Mouse (Mus musculus) erythroid progenitor cell, adult 5-6 weeks (primary cell): ENCODE data around the gene Mprip. TPM values are rescaled to one million over a fixed set of nuclear protein-coding genes. Genes with fewer than 3 reads are reported as not detected.

Experiments used
- ATAC-seq: replicated peaks from 2 replicates; pipeline ENCODE4 v1.8.0; 2016; ENCODE audit warnings: moderate number of reproducible peaks, mild to moderate bottlenecking, moderate TSS enrichment, inconsistent platforms; ENCODE audit not compliant: poor library complexity, low FRiP score, severe bottlenecking
- total RNA-seq, 2 experiments: library from RNA; stranded (forward) in 1 of 2; stranded (reverse) in 1 of 2; fragments of 150-400 nt in 1 of 2; fragments of 186-747, 209-891 nt in 1 of 2; gene quantifications; 2 replicates each; pipeline versions ENCODE4 v1.2.3 to v1.2.4; 2015 to 2017; ENCODE audit warnings: low replicate concordance in 2 of 2

The Mprip gene
- total RNA-seq, 2 experiments from 2014 or later: 20.7 to 21.4 TPM

DNA sequence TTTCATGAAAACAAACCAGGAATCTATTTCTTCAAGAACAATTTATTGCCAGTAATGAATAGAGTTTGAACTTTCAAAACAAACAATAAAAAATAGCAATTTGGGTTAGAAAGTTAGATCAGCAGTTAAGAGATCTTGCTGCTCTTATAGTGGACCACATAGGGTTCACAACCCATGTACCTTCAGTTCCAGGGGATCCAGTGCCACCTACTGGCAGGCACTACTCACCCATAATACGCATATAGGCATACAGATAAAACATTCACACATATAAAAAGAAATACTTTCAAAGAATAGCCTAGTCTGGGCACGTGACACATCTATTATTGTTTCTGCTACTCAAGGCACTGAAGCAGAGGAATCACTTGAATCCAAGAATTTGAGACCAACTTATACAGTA is 85.5 kb downstream of the Mprip start:
- no peak for ATAC-seq

DNA sequence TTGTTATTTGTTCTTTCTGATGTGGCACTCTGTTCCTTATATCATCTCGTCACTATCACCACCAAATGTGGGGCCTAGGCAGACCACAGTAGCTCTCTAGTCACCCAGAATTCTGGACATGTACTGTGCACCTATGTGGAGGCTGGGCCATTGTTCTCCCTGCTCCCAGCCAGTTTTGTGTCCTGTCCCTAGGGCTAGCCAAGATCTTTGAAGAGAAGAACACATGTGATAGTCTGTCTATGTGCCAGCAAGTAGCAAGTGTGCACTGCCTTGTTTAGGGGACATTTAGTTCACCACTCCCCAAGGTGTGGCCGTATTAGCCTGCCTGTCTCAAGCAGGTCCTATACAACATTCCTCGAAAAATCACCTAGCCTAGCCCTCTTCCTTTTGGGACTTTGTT is 87.9 kb downstream of the Mprip start:
- ATAC-seq: no peak

- no peak for ATAC-seq
Measured at GRCm38 (mm10) chr11:59754504-59754903, 93.4 kb downstream of the Mprip start.

- ATAC-seq: no peak
Measured at GRCm38 (mm10) chr11:59756351-59756750, 95.2 kb downstream of the Mprip start.

- no peak for ATAC-seq
Measured at GRCm38 (mm10) chr11:59758191-59758985, 97.3 kb downstream of the Mprip start.

DNA sequence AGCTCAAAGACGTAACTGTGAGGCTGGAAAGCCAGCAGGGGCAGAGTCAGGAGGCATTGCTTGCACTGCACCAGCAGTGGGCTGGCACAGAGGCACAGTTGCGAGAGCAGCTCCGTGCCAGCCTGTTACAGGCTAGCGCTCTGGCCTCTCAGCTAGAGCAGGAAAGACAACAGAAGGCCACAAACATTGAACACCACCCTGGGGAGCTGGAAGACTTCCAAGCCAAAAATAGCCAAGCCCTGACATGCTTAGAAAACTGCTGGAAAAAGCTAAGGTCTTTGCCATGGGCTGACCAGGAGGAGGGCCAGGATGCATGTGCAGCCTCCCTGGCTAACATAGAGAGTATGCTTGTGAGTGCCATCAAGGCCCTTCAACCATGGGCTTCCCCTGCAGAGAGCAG is 98.1 kb downstream of the Mprip start:
- ATAC-seq: no peak

DNA sequence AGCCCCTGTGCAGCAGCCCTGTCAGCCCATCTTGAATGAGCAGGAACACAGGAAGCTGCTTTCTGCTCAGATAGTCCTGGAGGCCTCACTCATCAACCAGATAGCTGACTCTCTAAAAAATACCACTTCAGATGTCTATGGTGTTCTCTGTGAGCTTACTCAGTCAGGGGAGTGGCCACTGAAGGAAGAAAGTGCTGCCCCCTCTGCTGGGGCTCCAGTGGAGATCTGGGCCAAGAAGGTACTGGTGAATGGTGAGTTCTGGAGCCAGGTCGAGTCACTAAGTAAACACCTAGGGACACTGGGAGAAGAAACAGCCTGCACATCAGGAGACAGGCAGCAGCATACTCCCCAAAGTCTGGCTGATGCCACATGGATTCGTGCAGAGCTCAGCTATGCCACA is 98.5 kb downstream of the Mprip start:
- no peak for ATAC-seq

- no peak for ATAC-seq
Measured at GRCm38 (mm10) chr11:59760796-59761195, 99.7 kb downstream of the Mprip start.

- ATAC-seq: no peak
Measured at GRCm38 (mm10) chr11:59769307-59769706, 108.2 kb downstream of the Mprip start.

DNA sequence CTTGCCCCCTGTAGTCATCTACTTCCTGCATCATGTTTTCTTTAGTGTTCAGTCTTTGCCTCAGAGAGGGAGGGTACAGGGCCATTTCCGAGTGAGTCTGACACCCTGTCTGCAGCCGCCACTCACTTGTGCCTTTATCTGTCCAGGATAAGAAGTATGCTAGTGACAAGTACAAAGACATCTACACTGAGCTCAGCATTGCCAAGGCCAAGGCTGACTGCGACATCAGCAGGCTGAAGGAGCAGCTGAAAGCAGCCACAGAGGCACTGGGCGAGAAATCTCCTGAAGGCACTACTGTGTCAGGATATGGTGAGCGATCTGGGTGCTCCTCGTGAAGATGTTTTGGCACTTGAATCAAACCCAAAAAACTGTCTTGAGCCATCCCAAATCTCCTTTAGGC is 108.6 kb downstream of the Mprip start:
- ATAC-seq: no peak

- no peak for ATAC-seq
Measured at GRCm38 (mm10) chr11:59770753-59771152, 109.6 kb downstream of the Mprip start.

- ATAC-seq: no peak
Measured at GRCm38 (mm10) chr11:59772291-59772690, 111.2 kb downstream of the Mprip start.

GRCm38 (mm10) chr11:59772902-59773301 is 111.8 kb downstream of the Mprip start:
- ATAC-seq: no peak

DNA sequence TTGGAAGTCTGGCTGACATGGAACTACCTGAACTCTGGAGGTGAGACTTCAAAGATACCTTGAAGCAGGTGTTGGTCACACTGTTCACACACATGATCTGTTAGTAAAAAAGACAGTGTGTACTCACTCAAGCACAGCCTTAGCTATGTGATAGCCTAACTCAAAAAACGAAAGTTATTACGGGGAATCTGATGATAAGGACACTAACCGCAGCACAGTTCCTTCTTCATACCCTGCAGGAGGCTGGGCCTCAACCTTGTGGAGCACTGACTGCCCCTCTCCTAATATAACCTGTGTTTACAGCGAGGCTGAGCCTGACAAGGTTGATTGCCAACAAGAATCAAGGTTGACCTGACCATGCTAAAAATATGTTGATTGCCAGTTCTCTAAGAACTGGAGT is 113.4 kb downstream of the Mprip start:
- ATAC-seq: no peak

GRCm38 (mm10) chr11:59775435-59776148 is 114.5 kb downstream of the Mprip start:
- ATAC-seq: no peak

DNA sequence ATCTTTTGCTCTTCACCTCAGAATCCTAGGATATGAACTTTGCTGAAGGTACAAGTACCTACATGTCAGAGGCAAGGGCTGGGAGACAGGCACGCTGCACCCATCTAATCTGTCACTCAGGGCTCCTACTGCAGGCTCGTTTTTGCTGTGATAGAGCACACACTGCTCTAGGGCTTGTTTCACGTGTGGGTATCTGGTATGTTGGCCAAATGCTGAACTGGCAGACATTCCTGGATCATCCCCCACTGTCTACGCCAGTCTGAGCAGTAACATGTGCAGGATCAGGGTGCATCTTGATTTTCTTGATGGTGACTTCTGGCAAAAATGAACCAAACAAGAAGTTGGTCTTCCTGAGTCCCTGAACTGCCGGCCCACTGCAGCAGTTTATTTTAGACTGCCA is 116.2 kb downstream of the Mprip start:
- ATAC-seq: no peak

- ATAC-seq: peak; percentile 86
Measured at GRCm38 (mm10) chr11:59778181-59778873, 117.2 kb downstream of the Mprip start.

DNA sequence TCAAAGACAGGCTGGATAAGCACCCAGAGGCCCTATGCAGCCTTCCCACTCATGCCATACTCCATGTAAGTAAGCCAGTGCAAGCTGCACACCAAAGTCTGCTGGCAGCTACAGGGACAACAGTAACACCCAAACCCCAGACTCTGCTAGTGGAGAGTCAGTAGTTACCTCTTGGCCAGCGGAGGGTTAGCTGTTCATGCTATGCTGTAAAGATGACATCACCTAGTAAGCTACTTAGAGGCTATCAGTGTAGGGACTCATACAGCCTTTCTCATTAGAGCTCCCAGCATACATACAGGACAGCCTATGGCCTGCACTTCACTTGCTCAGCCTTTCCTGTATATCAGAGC is 117.7 kb downstream of the Mprip start:
- ATAC-seq: peak; percentile 4; the same call in 1 of the 2 replicates

- ATAC-seq: no peak
Measured at GRCm38 (mm10) chr11:59779406-59779805, 118.3 kb downstream of the Mprip start.

DNA sequence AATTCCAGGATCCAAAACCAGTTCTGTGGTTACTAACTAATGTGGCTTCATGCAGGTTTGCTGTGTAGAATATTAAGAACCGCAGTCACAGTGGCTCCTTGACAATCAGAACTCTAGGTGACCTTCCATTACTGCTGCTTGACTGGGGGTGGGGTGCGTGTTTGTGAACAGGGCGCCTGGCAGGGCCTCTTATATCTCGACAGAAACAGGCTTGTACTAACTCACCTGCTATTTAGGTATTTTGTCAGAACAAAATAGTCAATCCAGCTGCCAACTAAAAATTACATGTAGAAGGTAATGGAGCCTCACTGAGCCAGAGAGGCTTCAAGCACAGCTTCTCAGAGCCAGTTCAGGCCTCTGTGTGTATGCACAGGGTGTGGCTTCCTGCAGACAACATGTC is 119.1 kb downstream of the Mprip start:
- ATAC-seq: no peak

DNA sequence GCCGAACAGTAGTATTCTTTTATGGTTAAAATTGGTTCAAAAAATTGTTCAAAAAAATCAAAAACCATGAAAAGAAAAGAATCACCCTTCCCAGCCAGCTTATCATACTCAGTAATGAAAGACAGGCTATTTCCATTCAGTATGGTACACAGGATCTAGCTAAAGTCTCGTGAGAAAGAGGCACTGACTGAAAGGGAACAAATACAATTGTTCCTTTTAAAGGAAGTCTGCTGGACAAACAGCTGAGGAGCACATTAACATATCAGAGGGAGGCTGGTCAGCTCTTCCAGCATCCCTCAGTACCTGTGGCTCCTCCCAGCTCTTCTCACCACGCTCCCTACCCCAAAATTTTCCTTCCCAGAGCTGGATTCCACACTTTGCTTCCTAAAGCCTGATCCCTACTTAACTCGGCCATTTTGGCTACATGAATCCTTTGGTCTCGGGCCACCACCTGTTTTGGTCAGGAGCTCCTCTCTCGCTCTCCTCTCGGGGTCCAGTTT is 121.0 kb downstream of the Mprip start:
- ATAC-seq: no peak
